Mouse (Mus musculus): ENCODE measurements around the gene Ift81. TPM values are rescaled to one million over a fixed set of nuclear protein-coding genes. Genes with fewer than 3 reads are reported as not detected.

Gene Ift81
- total and polyA plus RNA-seq, 2 experiments: 0.38 to 3.0 TPM

DNA sequence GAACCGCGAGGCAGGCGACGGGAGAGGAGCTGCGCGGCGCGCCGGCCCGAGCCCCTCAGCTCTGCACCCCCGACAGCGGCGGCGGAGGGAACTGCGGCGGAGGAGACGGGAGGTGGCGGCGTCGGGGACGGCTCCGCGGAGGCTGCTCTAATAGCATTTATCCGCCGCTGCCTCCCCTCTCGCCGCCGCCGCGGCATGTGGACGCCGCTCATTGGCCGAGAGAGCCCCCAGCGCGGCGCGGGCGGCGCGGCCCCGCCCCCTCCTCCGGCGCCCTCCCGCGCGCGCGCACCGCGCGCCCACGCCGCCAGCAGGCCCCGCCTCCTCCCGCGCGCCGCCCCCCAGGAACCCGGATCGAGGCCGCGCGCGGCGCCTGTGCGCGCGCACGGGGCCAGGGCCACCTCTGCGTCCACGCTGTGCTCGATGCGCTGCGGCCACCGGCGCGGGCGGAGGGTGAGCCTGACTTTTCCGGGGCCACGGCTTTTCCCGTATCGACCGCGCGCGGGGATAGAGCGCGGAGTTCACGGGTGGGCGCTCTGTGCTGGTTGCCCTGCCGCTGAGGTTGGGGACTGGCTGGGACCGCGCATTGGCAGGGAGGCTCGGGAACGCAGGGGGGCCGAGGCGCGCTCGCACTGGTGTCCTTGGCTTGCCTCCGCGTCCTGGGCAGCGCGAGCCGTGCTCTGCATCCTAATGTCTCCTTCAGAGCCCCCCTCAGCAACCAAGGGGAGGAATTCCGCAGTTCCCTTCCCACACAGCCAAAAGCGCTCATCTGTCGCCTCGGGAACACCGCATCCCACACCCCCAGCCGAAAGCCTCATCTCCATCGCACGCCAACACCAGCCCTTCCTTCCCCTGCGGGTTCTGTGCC, 112.0 kb downstream of the Ift81 start, which contains the start of gene Atp2a2:
TSS of gene Atp2a2 (minus strand) at position 149 of the 865 bp plus-strand sequence.
- peak; percentile 58 for DNase-seq (ENCODE audit: extremely low read depth, low read depth, low spot score)
- Histone ChIP-seq H3K36me3 (ENCODE audit: control insufficient read depth, insufficient read depth, low read length) (peaks cover 13% of the 10 kb centered on the region), H3K9ac (ENCODE audit: low read depth, low read length) (peak within 1 kb of the TSS; percentile 99), H3K4me3 (ENCODE audit: insufficient read depth, low read depth, low read length) (peak within 1 kb of the TSS; percentile 99), H3K79me2 (ENCODE audit: control insufficient read depth, insufficient read depth, low read length) (peaks cover 13% of the 10 kb centered on the region; the same call in 1 of the 2 replicates), H3K4me1 (ENCODE audit: control insufficient read depth, insufficient read depth, low read length) (peaks cover 13% of the 10 kb centered on the region; the same call in 1 of the 2 replicates), H3K27me3 (ENCODE audit: control insufficient read depth, insufficient read depth, low read length) (no peaks in the 10 kb centered on the region), H3K27ac (replicated peaks; ENCODE audit: insufficient read depth, low read depth, low read length) (peak within 1 kb of the TSS; percentile 95)
- WGBS: under 1% methylated on average over 61 of the region's 113 CpGs
- TF ChIP-seq CTCF (IDR thresholded peaks at IDR 0.05; ENCODE audit: low read depth, low read length): peak; percentile 30
- TF ChIP-seq POLR2A (IDR thresholded peaks at IDR 0.05; ENCODE audit: extremely low read depth, insufficient read depth, low read length): peak; percentile 94

DNA sequence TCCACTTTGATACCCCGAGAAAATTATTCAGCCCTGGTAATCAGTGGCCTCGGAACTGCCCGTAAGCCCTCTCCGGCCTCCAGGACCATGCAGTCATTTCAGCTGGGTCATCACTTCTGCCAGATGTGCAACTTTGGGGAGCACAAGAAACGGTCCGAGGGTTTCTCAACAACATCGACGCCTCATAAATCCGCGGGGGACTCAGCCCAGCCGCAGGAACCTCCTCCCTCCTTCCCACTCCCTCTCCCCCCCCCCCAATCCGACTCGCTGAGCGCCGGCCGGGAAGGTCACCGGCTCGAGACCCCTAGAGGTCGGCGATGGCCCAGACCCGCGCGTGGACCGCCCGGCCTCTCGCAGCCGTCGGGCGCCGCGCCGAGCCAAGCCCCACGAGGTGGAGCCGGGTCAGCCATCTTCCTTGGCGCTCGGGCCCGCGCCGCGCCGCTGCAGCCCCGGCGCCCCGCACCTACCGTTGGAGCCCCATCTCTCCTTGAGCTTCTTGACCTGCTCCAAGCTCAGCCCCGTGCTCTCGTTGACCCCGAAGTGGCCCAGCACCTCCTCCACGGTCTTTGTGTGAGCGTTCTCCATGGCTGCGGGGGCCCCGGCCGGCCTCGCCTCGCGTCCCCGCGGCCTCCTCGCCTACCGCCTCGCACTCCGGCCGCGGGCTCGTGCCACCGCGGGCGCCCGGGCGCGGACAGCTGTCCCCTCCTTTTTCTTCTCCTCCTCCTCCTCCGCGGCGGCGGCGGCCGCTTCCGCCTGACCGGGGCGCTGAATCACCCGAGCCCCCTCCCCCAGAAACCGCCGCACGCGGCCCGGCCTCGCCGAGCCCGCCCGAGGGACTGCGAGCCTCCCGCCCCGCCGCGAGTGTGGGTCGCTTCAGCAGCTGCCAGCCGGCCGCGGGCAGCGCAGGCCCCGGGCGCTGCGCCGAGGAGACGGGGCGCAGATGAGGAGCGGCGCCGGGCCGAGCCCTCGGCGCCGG, 112.9 kb downstream of the Ift81 start:
- Histone ChIP-seq H3K27ac (replicated peaks; ENCODE audit: insufficient read depth, low read depth, low read length) (peak overlapping the region; percentile 95), H3K9ac (ENCODE audit: low read depth, low read length) (peak overlapping the region; percentile 99), H3K36me3 (ENCODE audit: control insufficient read depth, insufficient read depth, low read length) (peaks cover 21% of the 10 kb centered on the region), H3K4me1 (ENCODE audit: control insufficient read depth, insufficient read depth, low read length) (peaks cover 19% of the 10 kb centered on the region), H3K27me3 (ENCODE audit: control insufficient read depth, insufficient read depth, low read length) (no peaks in the 10 kb centered on the region), H3K4me3 (ENCODE audit: insufficient read depth, low read depth, low read length) (peak overlapping the region; percentile 99), H3K79me2 (ENCODE audit: control insufficient read depth, insufficient read depth, low read length) (peaks cover 18% of the 10 kb centered on the region)
- TF ChIP-seq CTCF (IDR thresholded peaks at IDR 0.05; ENCODE audit: low read depth, low read length) (no peak), POLR2A (IDR thresholded peaks at IDR 0.05; ENCODE audit: extremely low read depth, insufficient read depth, low read length) (no peak)
- WGBS: under 1% methylated on average over 107 of the region's 113 CpGs
- DNase-seq (ENCODE audit: extremely low read depth, low read depth, low spot score): peak; percentile 52

DNA sequence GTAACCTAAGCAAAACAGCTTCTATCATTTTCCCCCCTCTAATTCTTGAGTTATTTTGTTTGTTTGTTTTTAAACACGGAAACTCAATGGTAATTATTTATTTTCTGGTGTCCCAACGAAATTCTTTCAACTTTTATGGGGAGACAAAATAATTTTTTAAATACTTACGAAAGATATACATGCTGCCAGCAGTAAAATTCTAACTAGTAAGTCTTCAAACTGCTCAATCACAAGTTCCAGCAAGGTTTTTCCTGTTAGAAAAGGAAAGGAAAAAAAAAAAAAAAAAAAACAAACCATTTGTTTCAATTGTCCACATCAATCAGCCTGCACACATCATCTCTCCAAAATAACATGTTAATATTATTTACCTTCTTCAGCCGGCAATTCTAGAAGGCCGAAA, 113.8 kb downstream of the Ift81 start:
- Histone ChIP-seq H3K4me3 (ENCODE audit: insufficient read depth, low read depth, low read length) (peak overlapping the region; percentile 99), H3K9ac (ENCODE audit: low read depth, low read length) (peak overlapping the region; percentile 99), H3K4me1 (ENCODE audit: control insufficient read depth, insufficient read depth, low read length) (peaks cover 21% of the 10 kb centered on the region), H3K27me3 (ENCODE audit: control insufficient read depth, insufficient read depth, low read length) (no peaks in the 10 kb centered on the region), H3K79me2 (ENCODE audit: control insufficient read depth, insufficient read depth, low read length) (peaks cover 22% of the 10 kb centered on the region), H3K27ac (replicated peaks; ENCODE audit: insufficient read depth, low read depth, low read length) (peak overlapping the region; percentile 95), H3K36me3 (ENCODE audit: control insufficient read depth, insufficient read depth, low read length) (peaks cover 29% of the 10 kb centered on the region)
- TF ChIP-seq CTCF (IDR thresholded peaks at IDR 0.05; ENCODE audit: low read depth, low read length) (no peak), POLR2A (IDR thresholded peaks at IDR 0.05; ENCODE audit: extremely low read depth, insufficient read depth, low read length) (no peak)
- DNase-seq (ENCODE audit: extremely low read depth, low read depth, low spot score): no peak
- 6% methylated on average over 5 of the region's 5 CpGs for WGBS

Other genes starting within 250 kb of the Ift81 start
- gene Gpn3, start 242.6 kb downstream of the Ift81 start, total RNA-seq (2014; rRNA removed): 14.1 and 18.4 TPM in 2 replicates
- 23.5 and 24.6 TPM in 2 replicates for gene Gpn3, start 242.6 kb downstream of the Ift81 start, polyA plus RNA-seq (2012; rRNA removed)
- 3.4 and 4.2 TPM in 2 replicates for gene Fam216a, start 242.2 kb downstream of the Ift81 start, total RNA-seq (2014; rRNA removed)
- 2.8 and 3.4 TPM in 2 replicates for gene Fam216a, start 242.2 kb downstream of the Ift81 start, polyA plus RNA-seq (2012; rRNA removed)
- 93.6 and 119 TPM in 2 replicates for gene Arpc3, start 222.6 kb downstream of the Ift81 start, total RNA-seq (2014; rRNA removed)
- gene Arpc3, start 222.6 kb downstream of the Ift81 start, polyA plus RNA-seq (2012; rRNA removed): 93.9 and 121 TPM in 2 replicates
- gene Anapc7, start 192.8 kb downstream of the Ift81 start, total RNA-seq (2014; rRNA removed): 12.1 and 12.6 TPM in 2 replicates
- gene Anapc7, start 192.8 kb downstream of the Ift81 start, polyA plus RNA-seq (2012; rRNA removed): 12.9 and 14.4 TPM in 2 replicates
- 44.6 and 65.4 TPM in 2 replicates for gene Atp2a2, start 112.3 kb downstream of the Ift81 start, total RNA-seq (2014; rRNA removed)
- 46.0 and 50.5 TPM in 2 replicates for gene Atp2a2, start 112.3 kb downstream of the Ift81 start, polyA plus RNA-seq (2012; rRNA removed)
- 2.2 and 4.3 TPM in 2 replicates for gene P2rx7, start 29.4 kb upstream of the Ift81 start, total RNA-seq (2014; rRNA removed)
- 2.7 and 4.0 TPM in 2 replicates for gene P2rx7, start 29.4 kb upstream of the Ift81 start, polyA plus RNA-seq (2012; rRNA removed)
- 43.2 and 59.9 TPM in 2 replicates for gene P2rx4, start 93.0 kb upstream of the Ift81 start, total RNA-seq (2014; rRNA removed)
- 50.1 and 59.5 TPM in 2 replicates for gene P2rx4, start 93.0 kb upstream of the Ift81 start, polyA plus RNA-seq (2012; rRNA removed)
- 6.3 and 8.3 TPM in 2 replicates for gene Camkk2, start 164.9 kb upstream of the Ift81 start, total RNA-seq (2014; rRNA removed)
- gene Camkk2, start 164.9 kb upstream of the Ift81 start, polyA plus RNA-seq (2012; rRNA removed): 16.4 and 17.7 TPM in 2 replicates
- gene Anapc5, start 206.8 kb upstream of the Ift81 start, total RNA-seq (2014; rRNA removed): 93.9 and 99.0 TPM in 2 replicates
- gene Anapc5, start 206.8 kb upstream of the Ift81 start, polyA plus RNA-seq (2012; rRNA removed): 61.0 and 61.9 TPM in 2 replicates
- 4.1 and 5.3 TPM in 2 replicates for gene Rnf34, start 235.5 kb upstream of the Ift81 start, total RNA-seq (2014; rRNA removed)
- gene Rnf34, start 235.5 kb upstream of the Ift81 start, polyA plus RNA-seq (2012; rRNA removed): 3.4 TPM in 2 replicates